Mouse (Mus musculus): ENCODE measurements around the gene Smarcd1.
"Not testable (repeated sequence)": the region's sequence is repeated elsewhere in the genome, so short reads cannot be mapped to it uniquely, and the experiment has no call there.

Smarcd1 gene

DNA sequence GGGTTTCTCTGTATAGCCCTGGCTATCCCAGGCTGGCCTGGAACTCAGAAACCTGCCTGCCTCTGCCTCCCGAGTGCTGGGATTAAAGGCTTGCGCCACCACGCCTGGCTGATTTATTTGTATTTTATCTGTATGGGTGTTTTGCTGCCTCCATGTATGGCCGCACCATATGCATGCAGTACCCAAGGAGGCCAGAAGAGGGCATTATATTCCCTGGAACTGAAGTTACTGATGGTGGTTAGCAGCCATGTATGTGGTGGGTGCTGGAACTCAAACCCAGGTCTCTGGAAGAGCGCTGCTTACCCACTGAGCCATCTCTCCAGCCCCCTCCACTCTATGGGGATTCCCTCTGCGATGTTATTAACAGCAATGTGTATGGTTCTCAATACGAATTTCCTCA, 19.0 kb upstream of the Smarcd1 start:
- no peak for DNase-seq (ENCODE audit: extremely low spot score, low spot score)

DNA sequence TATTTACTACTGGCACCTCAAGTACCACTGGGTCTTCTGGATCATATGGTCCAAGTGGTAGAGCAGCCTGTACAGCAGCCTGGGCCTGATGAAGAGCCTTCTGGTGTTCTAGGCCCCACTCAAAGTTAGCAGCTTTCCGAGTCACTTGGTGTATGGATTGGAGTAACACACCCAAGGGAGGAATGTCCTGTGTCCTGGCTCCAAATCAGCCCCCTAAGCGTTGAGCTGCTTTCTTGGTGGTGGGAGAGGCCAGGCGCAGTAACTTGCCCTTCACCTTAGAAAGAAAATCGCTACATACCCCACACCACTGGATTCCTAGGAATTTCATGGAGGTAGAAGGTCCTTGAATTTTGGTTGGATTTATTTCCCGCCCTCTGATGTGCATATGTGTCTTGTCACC, 17.8 kb upstream of the Smarcd1 start:
- no peak for DNase-seq (ENCODE audit: extremely low spot score, low spot score)

DNA sequence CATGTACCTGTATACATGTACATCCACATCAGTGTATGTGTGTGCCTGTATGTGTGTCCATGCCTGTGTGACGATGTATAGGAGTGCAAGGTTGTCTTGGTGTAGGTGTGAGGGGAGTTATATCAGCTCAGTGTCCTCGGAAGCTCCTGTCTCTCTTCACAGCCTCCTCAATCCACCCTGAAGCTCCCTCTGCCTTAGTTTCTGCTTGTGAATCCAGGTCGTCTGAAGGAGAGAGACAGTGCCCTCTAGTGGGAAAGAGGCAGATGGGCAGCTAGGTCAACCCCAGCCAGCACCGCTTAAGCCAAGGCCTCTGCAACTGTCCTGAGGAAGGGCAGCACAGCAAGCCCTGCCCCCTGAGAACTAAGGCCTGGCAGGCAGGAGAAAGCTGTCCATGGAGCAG, 13.2 kb upstream of the Smarcd1 start:
- peak; percentile 70 for DNase-seq (ENCODE audit: extremely low spot score, low spot score)

DNA sequence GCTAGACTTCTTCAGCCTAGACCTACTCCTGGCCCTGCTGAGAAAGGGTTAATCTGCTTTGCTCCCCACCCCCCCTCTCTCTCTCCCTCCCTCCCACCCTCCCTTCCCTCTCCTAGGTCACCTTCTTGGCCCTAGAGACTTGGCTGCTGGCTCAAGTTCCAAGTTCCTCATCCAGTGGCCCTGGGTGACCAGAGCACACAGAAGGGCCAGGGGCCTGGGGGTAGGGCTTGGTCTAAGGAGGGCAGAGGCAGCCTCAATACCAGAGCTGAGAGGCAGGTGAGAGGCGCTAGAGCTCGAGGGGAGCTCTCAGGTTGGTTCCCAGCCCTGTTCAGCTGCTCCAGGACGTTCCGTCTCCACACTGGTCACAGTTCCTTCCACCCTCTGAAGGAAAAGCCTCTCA, 11.0 kb upstream of the Smarcd1 start:
- DNase-seq (ENCODE audit: extremely low spot score, low spot score), result no peak

DNA sequence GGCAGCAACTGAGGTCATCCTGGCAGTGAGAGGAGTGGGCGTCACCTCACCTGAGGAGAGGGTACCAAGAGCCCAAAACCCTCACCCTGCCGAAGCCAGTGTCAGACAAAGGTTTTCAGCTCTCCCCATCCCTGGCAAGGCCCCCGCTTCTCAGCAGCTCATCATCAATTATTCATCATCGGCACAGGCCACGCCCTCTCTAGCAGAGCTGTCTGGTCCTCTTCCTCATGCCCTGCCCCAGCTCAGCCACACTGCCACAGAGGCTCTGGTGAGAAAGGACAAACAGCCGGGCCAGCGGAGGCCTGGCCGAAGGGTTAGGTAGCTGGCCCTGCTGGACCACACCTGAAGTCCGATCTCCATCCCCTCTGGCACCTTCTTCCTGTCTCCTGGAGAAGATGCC, 10.0 kb upstream of the Smarcd1 start:
- no peak for DNase-seq (ENCODE audit: extremely low spot score, low spot score)

DNA sequence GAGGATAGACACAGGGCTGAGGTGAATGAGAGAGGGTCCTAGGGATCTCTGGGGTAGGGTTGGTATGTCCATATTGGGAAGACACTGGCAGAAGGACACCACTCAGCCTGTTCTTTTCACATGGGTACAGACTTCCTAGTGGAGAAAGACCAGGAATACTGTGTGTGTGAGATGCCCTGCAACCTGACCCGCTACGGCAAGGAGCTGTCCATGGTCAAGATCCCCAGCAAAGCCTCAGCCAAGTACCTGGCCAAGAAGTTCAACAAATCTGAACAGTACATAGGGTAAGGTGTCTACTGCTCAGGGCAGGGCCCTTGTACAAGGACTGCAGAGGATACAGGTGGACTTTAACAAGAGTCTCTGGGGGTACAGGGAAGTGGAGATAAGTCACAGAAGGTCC, 4.6 kb upstream of the Smarcd1 start:
- no peak for DNase-seq (ENCODE audit: extremely low spot score, low spot score)

DNA sequence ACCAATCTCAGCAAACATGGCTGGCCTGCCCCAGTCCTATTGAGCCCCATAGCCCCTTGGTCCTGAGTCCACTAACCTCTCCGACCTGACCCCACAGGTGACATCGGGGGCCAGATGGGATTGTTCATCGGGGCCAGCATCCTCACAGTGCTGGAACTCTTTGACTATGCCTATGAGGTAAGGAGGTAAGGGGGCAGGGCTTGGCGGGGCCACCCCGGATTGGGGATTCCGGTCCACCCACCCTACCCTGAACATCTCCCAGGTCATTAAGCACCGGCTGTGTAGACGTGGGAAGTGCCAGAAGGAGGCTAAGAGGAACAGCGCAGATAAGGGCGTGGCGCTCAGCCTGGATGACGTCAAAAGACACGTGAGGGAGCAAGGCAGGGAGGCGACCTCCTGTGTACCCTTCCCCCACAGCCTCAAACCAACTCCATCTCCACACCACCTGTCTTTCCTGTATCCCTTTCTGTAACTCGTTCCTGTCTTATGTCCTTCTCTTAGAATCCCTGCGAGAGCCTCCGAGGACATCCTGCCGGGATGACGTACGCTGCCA, 3.3 kb upstream of the Smarcd1 start:
- no peak for DNase-seq (ENCODE audit: extremely low spot score, low spot score)

DNA sequence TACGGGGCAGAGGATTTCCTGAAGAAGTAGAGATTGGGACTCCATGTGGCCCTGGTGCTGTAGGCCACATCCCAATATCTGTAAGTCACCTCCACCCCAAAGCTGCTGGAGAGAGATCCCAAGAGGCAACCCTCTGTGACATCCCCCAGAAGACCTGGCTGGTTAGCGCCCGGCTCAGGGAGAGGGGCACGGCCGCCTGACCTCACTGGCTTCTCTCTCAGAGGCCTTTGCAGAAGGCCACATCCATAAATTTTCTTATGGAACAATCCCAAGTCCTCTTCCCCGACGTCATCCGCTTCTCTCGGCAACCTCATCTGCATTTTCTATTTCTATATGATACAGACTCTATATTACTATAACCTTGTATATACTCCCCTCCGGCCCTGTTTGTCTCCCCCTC, 2.2 kb upstream of the Smarcd1 start:
- no peak for DNase-seq (ENCODE audit: extremely low spot score, low spot score)

DNA sequence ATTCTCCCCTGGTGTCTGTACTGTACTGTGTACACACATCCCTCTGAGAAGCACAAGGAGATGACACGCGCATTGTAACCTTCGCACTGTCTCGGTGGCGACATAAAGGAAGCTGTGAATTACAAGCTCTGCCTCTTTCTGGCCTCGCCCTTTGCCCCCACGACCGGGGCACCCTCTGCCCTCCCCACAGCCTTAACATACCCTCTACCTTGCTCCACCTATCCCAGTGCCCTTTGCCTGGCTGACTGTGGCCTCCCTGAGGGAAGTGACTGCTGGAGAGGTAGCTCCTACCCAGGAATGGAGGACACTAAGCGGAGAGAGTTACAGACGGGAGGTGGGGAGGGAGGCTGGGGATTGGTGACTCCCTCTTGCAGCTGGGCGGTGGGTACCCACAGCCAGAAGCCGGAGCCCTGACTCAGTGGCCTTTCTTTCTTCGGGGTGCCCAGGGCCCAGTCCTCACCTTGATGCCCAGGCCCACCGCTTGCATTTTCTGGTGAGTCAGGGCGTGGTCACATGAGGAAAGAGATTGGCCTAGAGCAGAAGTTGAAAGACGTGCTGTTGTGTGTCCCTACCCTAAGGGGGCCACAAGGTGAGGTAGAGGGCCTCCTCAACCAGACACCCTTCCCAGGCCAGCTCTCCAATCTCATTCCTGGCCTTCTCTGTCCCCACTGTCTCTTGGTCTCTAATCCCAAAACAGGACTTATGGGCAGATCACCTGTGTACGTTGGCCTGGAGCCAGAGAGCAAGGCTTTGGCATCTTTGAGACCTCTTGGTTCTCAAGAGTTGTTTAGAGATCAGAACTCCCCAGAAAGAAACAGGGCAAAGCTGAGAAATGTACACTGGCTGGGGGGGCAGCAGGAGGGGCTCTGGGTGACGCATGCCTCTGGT, 1.5 kb upstream of the Smarcd1 start:
- DNase-seq (ENCODE audit: extremely low spot score, low spot score), result no peak

DNA sequence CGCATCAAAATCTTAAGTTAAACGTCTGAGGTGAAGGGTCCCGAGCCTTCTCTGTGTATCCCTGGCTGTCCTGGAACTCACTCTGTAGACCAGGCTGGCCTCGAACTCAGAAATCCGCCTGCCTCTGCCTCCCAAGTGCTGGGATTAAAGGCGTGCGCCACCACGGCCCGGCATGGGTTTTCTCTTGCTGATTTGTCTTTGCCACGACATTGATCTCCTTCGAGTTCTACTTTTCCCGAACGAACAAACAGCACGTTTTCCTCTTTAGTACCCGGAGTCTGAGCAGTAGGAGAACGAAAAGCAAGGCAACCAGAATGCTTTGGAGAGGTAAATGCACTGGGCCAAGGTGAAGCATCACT, 310 bp upstream of the Smarcd1 start:
- not testable (repeated sequence) for DNase-seq (ENCODE audit: extremely low spot score, low spot score)

DNA sequence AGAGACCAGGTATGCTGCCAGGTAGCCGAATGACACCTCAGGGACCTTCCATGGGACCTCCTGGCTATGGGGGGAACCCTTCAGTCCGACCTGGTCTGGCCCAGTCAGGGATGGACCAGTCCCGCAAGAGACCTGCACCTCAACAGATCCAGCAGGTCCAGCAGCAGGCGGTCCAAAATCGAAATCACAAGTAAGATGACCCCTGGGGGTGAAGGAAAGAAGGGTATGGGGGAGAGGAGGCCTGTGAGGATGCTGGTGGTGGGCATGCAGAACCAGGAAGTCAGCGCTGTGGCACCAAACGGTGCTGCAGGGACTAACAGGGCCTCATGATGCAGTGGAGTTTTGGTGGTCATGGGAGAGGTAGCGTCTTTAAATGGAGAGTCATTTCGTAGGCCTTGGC, 1.2 kb downstream of the Smarcd1 start:
- no peak for DNase-seq (ENCODE audit: extremely low spot score, low spot score)

DNA sequence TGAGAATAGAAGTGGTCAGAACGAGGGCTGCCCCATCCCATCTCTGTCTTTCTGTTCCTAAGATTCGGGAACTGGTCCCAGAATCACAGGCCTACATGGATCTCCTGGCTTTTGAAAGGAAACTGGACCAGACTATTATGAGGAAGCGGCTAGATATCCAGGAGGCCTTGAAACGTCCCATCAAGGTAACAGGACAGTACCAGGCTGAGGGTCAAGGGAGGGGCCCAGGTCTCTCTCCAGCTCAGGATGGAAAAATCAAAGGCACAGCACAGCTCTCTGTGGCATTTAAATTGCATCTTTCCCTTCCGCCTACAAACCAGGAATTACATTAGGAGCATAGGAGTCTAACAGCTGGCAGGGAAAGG, 1.7 kb downstream of the Smarcd1 start:
- no peak for DNase-seq (ENCODE audit: extremely low spot score, low spot score)

DNA sequence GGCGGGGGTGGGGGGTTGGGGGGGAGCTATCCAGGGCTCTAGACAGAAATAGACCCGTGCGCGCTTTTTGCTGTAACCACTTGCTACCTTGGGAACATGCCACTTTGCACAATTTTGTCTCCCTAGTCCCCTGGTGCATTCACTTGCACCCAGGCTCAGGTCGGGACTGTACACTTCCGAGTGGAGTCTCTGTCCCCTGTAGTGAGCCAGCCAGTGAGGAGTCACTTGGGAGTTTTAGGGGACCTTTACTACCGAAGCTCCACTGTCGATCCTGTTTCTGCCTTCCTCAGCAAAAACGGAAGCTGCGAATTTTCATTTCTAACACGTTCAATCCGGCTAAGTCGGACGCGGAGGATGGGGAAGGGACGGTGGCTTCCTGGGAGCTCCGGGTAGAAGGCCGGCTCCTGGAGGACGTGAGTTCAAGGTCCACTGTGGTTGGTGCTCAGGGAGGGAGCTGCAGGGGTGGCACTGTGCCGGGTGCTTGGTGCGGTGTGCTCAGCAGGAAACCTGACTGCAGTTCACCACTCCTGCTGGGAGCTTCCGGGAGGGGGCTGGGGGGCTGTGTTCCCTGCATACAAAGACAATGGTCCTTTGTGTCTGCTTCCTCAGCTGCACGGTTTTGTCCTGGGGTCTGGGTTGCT, 2.2 kb downstream of the Smarcd1 start:
- no peak for DNase-seq (ENCODE audit: extremely low spot score, low spot score)

DNA sequence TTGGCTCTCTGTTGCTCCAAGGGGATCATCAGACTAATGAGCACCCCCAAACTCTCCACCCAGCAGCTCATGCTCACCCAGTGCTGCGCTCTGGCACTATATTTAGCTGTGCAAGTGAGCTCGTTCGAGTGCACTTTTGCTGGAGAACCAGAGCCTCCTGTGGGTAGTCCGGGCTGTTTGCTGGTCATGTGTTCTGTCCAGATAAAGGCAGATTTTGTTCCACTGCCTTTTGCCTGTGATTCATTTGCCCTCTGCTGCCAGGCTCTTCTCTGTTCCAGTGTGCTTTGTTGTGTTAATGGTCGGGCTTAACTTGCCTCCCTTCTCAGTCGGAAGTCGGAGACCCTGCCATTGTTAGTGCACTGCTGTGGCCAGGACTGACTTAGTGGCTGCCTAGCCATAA, 3.0 kb downstream of the Smarcd1 start:
- peak; percentile 29 for DNase-seq (ENCODE audit: extremely low spot score, low spot score)

DNA sequence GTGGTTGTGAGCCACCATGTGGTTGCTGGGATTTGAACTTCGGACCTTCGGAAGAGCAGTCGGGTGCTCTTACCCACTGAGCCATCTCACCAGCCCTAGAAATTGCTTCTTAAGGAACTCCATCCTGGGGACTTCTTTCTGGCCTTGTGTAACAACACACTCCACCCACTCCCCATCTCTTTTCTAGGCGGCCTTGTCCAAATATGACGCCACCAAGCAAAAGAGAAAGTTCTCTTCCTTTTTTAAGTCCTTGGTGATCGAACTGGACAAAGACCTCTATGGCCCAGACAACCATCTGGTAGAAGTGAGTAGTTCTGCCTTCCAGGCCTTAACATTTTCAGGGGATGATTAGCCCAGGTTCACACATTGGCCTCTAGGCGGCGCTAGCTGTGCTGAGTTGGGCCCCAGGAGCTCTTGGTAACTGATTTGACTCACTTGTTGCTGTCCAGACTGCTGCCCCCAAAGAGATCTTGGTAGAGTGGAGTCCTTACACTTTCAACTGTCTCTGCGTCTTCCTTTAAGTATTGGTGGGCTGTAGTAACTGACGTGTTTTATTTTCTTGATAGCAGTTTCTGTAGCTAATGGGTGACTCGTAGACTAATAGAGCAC, 3.6 kb downstream of the Smarcd1 start, which contains the start of gene Gm17349:
Gene Gm17349 (minus strand): TSS at position 51 of the 609 bp plus-strand sequence.
- peak; percentile 48 for DNase-seq (ENCODE audit: extremely low spot score, low spot score)

DNA sequence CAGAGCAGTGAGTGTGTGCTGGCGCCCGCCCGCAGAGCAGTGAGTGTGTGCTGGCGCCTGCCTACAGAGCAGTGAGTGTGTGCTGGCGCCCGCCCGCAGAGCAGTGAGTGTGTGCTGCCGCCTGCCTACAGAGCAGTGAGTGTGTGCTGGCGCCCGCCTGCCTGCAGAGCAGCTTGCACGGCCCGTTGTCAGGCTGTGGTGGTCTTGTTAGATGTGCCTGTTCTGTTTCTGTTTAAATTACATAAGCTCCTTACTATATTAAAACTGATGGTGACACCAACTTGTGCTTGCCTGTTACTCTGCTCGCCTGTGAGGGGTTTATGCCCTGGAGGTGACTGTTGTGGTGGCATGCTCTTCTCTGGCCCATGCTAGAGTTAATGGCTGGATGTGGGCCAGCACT, 6.2 kb downstream of the Smarcd1 start:
- DNase-seq (ENCODE audit: extremely low spot score, low spot score), result no peak

DNA sequence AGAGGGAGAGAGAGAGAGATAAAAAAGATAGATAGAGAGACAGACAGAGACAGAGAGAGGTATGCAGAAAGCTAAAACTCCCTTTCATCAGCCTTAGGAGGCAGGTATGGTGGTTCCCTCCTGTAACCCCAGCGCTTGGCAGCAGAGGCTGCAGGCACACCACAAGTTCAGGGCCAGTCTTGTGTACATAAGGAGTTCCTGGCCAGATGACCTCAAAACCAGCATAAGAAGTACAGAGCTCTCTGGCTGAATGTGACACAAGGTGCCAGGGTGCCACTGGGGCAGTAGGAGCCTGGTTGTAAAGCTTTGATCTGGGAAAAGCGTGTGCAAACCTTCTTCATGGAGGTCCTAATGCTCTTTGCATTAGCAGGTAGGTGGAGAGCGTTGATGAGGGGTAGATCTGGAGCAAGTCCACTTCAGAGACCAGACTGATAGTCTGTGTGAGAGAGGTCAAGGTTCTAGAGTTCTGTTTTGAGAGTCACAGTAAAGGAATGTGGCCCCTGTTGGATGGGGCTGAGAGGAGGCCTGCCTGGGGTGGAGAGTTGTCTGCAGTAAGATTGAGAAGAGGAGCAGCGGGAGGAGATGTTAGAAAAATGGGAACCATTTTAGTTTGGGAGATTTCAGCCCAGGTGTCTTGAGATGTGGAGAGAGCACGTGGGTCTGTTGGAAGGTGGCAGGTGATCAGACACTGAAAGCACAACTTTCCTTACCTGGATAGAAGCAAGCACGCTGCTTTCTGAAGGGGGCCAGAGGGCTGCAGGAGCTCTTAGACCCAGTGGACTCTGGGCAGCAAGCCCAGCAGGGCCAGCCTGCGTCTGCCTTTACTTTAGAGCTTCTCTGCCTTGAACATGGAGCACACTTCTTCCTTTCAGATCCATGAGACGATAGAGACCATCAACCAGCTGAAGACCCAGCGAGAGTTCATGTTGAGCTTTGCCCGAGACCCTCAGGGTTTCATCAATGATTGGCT, 8.6 kb downstream of the Smarcd1 start:
- no peak for DNase-seq (ENCODE audit: extremely low spot score, low spot score)

DNA sequence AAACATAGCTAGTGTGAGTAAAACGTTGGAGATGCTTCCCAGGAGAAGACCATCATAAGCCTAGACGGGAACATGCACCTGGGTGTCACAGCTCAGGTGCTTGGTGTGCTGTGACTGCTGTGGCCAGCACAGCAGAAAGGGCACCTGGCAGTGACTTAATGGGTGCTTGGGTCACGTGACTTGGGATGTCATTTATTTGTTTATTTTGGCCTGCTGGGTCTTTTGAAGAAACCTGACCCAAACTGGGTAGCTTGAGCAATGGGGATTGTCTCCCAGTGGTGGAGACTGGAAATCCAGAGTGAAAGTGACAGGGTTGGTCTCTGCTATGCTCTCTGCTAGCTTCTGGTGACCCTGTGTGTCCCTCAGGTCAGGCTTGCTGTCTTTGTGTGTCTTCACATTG, 9.6 kb downstream of the Smarcd1 start:
- no peak for DNase-seq (ENCODE audit: extremely low spot score, low spot score)

DNA sequence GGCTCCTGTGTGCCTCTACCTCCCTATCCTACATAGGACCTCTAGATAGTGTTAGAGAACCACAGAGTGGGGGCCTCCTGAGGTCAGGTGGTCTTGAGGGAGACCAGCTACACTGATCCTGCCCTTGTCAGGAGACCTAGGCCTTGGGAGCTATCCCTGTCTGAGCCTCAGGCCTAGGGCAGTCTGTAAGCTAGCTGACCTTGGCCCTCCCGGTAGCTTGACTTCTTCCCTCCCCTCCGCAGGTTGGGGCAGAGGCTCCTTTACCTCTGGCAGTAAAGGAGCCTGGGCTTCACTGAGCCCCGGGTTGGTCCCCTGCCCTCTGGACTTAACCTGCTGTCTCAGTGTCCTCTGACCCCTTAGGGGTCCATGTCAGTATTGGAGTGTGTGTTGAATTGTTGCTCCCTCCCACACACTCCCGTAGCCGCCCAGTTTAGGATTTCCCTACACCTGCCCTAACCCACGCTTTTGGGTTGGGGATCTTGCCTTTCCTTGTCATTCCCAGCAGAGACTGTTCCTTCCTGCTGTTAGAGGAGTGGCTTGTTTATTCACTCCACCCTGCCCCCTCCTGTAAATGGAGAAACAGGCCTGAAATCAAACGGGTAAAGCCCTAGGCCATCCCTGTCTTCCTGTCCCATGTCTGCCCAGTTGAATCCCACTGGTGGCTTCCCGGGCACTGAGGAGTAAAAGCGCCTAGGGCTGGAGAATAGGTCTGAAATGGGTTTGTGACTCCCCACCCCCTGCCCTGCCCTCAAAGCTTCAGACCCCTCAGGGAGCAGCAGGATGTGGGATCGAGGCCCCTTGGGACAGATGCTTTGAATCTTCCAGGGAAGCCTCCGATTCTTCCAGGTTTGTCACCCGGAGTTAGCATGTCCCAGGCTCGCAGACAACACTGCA, 11.0 kb downstream of the Smarcd1 start:
- DNase-seq (ENCODE audit: extremely low spot score, low spot score), result no peak

DNA sequence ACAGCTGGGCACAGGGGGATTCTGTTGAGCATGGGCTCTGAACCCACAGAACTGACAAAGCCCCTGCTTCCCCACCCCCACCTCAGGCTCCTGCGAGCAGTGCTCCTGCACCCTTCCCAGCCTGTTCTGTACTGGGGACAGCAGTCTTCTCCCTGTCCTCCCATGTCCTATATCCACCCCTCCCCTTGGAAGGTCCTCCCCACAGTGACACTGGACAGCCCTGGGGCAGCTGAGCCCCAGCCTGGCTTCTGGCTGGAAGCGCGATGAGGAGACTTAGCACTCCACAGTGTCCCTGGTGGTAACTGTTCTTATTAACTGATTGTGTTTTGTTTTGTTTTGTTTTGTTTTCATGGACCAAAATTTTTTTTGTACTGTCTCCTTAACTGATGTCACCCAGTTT, 11.6 kb downstream of the Smarcd1 start:
- no peak for DNase-seq (ENCODE audit: extremely low spot score, low spot score)

Data from neural tube, embryonic 10.5 days (tissue).